Mouse (Mus musculus) lung, postnatal 0 days (tissue): ENCODE measurements around the gene Ctnnbl1.

Source experiments
- CTCF ChIP-seq: IDR thresholded peaks from 2 replicates; pipeline ENCODE4 v1.5.1; 2016; ENCODE audit warnings: antibody characterized with exemption, mild to moderate bottlenecking
- EP300 ChIP-seq: IDR thresholded peaks from 2 replicates; pipeline ENCODE4 v1.6.1; 2016; ENCODE audit warnings: antibody characterized with exemption, mild to moderate bottlenecking, control low read depth

DNA sequence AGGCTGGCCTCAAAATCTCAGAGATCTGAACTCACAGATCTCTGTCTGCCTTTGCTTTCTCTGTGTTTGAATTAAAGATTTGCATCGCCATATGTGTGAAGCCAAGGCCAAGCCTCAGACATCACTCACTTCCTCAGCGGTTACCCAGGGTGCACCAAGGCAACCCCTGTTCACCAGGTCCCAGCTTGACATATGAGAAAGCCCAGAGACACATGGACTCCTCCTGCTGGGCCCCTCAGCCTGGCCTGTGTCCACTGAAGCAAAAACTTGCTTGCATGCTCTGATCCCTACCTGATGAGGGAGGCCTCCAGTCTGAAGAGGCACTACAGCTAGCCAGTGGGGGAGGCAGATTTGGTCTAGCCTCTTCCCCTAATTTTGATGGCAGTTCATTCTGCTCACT, 63.1 kb downstream of the Ctnnbl1 start:
- TF ChIP-seq CTCF (no peak), EP300 (no peak)
